Mouse (Mus musculus) spleen, adult 2 months (tissue): ENCODE measurements around the gene Fam180a.

ENCODE experiments used
- CTCF ChIP-seq: fragments of 200-500 bp; IDR thresholded peaks from 2 replicates; pipeline ENCODE4 v1.5.1; 2011; ENCODE audit warnings: mild to moderate bottlenecking, inconsistent platforms; ENCODE audit not compliant: insufficient read depth, insufficient read length, insufficient replicate concordance; ENCODE audit errors: extremely low read depth
- POLR2A ChIP-seq: fragments of 200-500 bp; IDR thresholded peaks from 2 replicates; pipeline ENCODE4 v1.6.1; 2011; ENCODE audit warnings: low read depth, low read length, inconsistent platforms

DNA sequence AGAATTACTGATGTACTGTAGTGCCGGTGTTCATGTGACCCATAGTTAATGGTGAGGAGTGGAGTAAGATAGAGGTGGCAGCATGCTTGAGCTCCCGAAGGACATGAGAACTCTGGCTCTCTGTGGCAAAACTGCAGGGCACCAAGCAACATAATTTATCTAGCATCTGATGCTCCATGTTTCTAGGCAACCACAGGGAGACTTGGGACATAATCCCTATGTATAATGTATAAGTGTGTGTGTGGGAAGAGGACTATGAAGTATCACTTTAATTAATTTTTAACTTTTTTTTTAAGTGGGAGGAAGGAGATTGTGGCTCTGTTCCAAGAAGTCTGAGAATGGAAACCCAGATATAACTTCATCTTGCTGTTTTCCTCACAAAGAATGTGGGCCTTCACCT, 31.0 kb downstream of the Fam180a start:
- TF ChIP-seq CTCF (no peak), POLR2A (no peak)
